ENCODE assay signal across 26 mouse cellular contexts in the genomic region with DNA sequence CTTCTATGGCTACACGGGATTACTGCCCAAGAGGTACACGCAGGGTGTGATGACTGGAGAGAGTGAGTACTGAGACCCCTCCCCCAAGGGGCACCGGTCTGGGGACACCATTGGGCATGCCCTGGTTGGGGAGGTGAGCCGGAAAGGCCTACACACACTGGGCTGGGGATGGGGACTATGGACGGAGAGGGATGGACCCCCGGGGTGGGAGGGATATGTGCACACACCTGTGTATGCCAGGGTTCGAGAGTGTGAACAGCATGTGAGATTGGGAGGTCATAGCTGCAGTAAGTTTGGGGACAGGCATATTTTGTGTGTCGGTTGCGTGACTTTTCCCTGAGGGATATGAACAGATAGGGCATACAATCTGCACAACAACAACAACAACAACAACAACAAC. TPM values are rescaled to one million over a fixed set of nuclear protein-coding genes. Genes with fewer than 3 reads are reported as not detected.
"Had no signal": no experiment of that assay in that cellular context is flagged by ENCODE, and none has a peak within 500 bp of the region (broad histone marks: within the 10 kb centered on the region; RNA-seq: fewer than 3 reads in every experiment).

No protein-coding gene starts in this region.

- ATAC-seq: forebrain, embryonic 13.5 days; forebrain, embryonic 14.5 days; forebrain, embryonic 15.5 days; forebrain, embryonic 16.5 days; forebrain, postnatal 0 days had no signal

- H3K27ac ChIP-seq: embryonic facial prominence, embryonic 10.5 days; embryonic facial prominence, embryonic 12.5 days; embryonic facial prominence, embryonic 13.5 days; embryonic facial prominence, embryonic 15.5 days; forebrain, embryonic 10.5 days; forebrain, embryonic 12.5 days; forebrain, embryonic 13.5 days; forebrain, embryonic 15.5 days; gastrocnemius, adult 2 months; heart, adult 2 months had no signal

- H3K9me3 ChIP-seq: embryonic facial prominence, embryonic 12.5 days; embryonic facial prominence, embryonic 13.5 days; embryonic facial prominence, embryonic 15.5 days; forebrain, embryonic 15.5 days had no signal

- H3K4me1 ChIP-seq: embryonic facial prominence, embryonic 12.5 days; embryonic facial prominence, embryonic 13.5 days; embryonic facial prominence, embryonic 15.5 days; forebrain, embryonic 10.5 days; forebrain, embryonic 12.5 days; forebrain, embryonic 13.5 days; forebrain, embryonic 15.5 days had no signal

- H3K4me3 ChIP-seq: embryonic facial prominence, embryonic 10.5 days; embryonic facial prominence, embryonic 12.5 days; embryonic facial prominence, embryonic 13.5 days; embryonic facial prominence, embryonic 15.5 days; erythroblast, embryonic 14.5 days; forebrain, embryonic 10.5 days; forebrain, embryonic 12.5 days; forebrain, embryonic 13.5 days; forebrain, embryonic 15.5 days; gastrocnemius, adult 2 months; heart, adult 2 months had no signal

- DNase-seq: cerebellum, adult 8-10 months; cerebellum, adult 9-10 months; cerebellum, postnatal 10 days; cerebellum, postnatal 25 days; cerebellum, postnatal 36 days; embryo, embryonic 11 days; forebrain, postnatal 0 days; gastrocnemius, adult 2 months; gastrocnemius, postnatal 10 days; gastrocnemius, postnatal 14 days; gastrocnemius, postnatal 25 days; gastrocnemius, postnatal 36 days; heart, adult 11 months; heart, adult 18-20 months; heart, adult 2 months had no signal

- H3K27me3 ChIP-seq: embryonic facial prominence, embryonic 12.5 days; embryonic facial prominence, embryonic 13.5 days; embryonic facial prominence, embryonic 15.5 days; forebrain, embryonic 12.5 days; forebrain, embryonic 13.5 days; forebrain, embryonic 15.5 days had no signal

- H3K4me2 ChIP-seq: embryonic facial prominence, embryonic 12.5 days; embryonic facial prominence, embryonic 13.5 days; embryonic facial prominence, embryonic 15.5 days; forebrain, embryonic 12.5 days; forebrain, embryonic 13.5 days; forebrain, embryonic 15.5 days had no signal

- H3K9ac ChIP-seq: embryonic facial prominence, embryonic 12.5 days; embryonic facial prominence, embryonic 13.5 days; embryonic facial prominence, embryonic 15.5 days; forebrain, embryonic 12.5 days; forebrain, embryonic 13.5 days; forebrain, embryonic 15.5 days; forebrain, postnatal 0 days had no signal

RNA-seq across cellular contexts. Expression of a gene that starts 22.7 kb away (rescaled TPM):
- polyA plus RNA-seq: erythroblast, embryonic 14.5 days had no signal
